Mouse (Mus musculus) induced T-regulatory cell, adult 2 months (primary cell): ENCODE measurements around the gene Spaca6.
"Not testable (repeated sequence)": the region's sequence is repeated elsewhere in the genome, so short reads cannot be mapped to it uniquely, and the experiment has no call there.

Experiments used
- DNase-seq: peaks from one replicate; pipeline ENCODE4 v3.0.0-alpha.2; 2012; ENCODE audit warnings: low read depth

Gene Spaca6

DNA sequence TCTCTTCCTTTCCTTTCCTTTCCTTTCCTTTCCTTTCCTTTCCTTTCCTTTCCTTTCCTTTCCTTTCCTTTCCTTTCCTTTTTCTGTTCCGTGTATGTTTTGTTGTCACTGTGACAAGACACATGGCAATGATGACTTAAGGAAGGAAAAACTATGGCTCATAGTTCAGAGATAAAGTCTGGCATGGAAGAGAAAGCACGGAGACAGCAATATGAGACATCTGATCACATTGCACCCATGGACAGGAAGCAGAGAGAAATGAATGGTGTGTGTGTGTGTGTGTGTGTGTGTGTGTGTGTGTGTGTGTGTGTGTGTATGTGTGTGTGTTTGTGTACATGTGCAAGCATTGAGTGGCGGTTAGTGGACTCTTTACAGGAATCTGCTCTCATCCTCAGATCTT, 17.6 kb downstream of the Spaca6 start:
- DNase-seq, result not testable (repeated sequence)

DNA sequence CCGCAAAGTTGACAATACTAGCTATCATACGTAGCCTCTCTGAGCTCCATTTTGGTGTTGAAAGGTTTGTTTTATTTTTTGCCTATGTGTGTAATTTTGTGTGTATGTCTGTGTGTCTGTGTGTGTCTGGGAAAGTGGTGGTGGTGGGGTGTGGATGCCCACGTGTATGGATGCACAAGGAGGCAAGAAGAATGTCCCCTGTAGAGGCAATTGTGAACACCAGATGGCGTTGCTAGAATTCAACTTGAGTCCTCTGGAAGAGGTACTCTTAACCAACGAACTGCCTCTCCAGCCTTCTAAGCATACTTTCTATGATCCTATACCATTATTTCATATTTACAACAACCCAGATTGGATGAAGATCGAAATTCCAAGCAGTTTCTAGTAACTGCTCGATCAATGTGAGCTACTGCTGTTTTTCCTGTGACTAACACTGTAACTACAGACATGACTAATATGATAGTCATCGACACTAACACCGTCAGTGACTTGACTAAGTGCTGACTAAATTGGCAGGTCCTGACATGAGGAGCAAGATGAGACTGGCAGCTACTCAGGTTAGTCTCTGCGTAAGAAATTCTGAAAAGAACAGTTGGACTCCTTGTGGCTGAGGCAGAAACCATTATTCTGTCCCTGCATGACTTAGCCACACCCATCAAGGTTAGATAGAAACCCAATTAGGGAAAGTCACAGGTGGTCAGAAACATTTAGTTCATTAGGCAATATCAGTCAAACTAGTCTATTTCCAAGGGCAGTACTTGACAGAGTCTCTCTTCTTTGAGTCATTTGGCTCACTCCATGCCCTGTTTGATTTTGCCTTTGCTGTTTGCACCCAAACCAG, 18.4 kb downstream of the Spaca6 start:
- DNase-seq, result peak; percentile 56

DNA sequence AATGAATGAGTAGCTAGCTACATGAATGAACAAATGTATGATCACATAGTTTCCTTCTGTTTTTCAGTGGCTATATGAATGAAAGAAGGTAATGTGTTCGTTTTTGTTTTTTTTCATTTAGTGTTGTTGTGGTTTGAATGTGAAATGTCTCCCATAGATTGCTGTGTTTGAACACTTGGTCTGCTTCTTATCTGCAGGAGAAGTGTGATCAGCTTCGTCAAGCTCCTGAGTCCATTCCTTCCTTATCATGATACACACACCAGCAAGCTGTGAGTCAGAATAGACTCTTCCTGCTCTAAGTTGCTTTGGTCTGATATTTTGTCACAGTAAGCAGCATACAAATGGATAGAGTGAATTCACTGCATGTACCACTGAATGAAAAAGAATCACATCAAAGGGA, 22.0 kb downstream of the Spaca6 start:
- DNase-seq, result no peak

DNA sequence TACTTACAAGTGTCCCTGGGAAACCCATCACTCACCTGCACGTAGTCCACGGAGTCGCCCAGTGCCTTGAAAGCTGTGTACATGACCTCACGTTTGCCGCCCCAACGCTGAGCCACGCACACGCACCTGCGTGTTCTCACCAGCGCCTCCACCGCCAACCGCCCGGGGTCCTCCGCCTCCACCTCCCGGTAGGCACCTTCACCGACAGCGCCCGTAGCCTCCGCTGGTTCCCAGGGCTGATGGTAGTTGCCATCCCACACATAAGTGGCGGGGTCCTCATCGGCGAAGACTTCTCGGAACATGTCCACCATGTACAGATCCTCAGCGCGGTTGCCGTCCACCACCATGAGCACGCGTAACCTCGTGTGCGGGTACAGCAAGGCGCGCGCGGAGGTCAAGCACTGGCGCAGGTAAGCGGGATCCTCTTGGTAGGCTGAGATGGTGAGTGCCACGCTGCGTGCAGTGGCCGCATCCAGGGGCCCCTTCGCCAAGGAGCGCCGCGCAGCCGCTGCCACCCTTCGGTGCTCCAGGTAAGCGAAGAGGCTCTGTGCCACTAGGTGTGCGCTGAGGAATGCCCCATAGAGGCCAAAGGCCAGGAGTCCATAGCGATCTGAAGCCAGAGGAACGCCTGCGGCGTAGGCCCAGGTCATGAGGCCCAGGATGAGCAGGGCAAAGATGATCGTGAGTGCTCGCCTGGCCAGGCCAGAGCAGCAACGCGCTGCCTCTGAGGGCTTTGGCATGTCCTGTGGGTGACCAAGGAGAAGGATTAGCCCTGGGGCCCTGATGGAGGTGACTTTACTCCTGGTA, 23.2 kb downstream of the Spaca6 start:
- no peak for DNase-seq

DNA sequence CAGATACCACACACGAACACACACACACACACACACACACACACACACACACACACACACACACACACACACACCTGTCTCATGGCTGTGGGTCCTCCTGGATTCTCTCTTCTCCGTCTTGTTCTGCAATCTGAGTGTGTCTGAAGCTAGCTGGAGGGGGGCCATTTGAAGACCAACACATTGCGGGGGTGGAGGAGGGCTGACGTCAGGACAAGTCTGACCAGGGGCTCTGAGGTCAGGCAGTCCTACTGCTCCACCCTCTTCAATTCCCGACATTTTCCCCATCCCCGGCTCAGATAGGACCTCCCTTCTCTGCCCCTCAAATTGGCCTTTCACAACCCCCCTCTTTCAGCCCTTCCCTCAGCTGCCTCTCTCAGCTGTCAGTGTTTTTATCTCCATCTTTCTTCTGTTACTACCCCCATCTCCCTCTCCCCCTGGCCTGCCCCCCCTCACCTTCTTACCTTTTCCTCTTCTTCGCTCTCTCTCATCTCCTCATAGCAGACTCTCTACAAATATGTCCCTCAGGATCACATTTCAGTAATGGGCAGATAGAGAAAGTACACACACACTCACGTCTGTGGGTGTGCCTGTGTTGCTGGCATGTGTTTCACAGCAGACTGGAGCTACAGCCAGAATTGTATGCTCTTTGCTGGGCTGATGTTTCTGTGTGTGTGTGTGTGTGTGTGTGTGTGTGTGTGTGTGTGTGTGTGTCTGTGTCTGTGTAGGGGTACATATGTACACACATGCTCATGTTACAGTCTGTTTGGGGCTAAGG, 28.3 kb downstream of the Spaca6 start, which contains the start of gene Has1:
TSS of gene Has1 (minus strand) at position 142 of the 775 bp plus-strand sequence.
- DNase-seq, result no peak

DNA sequence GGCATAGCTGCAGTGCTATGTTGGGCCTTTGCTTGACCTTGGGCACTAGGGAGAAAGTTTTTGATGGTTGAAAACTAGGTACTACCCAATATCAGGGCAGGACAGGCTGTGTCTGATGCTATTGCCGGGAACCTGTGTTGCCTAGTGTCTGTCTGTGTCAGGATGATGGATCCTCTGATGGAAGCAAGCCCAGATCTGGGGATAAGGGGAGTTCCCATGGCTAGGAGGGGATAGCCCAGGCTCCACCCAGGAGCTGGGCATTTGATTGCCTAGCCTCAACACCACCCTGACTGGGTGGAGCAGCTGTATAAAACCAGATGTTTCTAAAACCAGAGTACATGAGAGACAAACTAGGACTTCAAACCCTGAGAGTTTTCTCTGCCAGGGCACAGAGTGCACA, 29.7 kb downstream of the Spaca6 start:
- no peak for DNase-seq

GRCm38 (mm10) chr17:17857446-17857845, 30.5 kb downstream of the Spaca6 start:
- DNase-seq, result no peak

GRCm38 (mm10) chr17:17860110-17860509, 33.2 kb downstream of the Spaca6 start:
- no peak for DNase-seq

- no peak for DNase-seq
Observed at GRCm38 (mm10) chr17:17862360-17862759, 35.4 kb downstream of the Spaca6 start.

- no peak for DNase-seq
Observed at GRCm38 (mm10) chr17:17865168-17865567, 38.2 kb downstream of the Spaca6 start.

DNA sequence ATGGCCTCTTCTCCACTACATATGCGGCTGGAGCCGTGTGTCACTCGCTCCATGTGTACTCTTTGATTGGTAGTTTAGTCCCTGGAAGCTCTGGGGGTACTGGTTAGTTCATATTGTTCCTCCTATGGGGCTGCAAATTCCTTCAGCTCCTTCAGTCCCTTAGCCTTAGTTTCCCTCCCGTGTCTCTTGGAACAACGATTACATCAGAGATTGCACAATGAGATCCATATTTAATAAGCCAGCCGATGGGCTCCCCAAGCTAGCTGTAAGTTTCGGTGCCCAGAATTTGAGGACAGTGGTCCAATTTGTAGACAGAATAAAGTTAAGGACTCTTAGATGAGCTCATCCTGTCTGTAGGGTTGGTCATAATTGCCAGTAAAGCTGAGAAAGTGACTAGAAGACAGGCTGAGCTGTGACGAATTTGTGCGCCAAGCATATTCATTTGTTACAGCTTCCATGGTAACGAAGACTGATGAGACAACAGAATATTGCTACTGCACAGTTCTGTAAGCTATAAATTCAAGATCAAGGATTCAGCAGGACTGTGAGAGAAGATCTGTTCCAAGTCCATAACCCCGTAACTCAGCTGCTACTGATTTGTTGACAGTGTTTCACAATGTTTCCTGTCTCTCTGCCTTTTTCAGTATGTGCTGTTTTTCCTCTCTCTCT, 40.0 kb downstream of the Spaca6 start:
- no peak for DNase-seq

DNA sequence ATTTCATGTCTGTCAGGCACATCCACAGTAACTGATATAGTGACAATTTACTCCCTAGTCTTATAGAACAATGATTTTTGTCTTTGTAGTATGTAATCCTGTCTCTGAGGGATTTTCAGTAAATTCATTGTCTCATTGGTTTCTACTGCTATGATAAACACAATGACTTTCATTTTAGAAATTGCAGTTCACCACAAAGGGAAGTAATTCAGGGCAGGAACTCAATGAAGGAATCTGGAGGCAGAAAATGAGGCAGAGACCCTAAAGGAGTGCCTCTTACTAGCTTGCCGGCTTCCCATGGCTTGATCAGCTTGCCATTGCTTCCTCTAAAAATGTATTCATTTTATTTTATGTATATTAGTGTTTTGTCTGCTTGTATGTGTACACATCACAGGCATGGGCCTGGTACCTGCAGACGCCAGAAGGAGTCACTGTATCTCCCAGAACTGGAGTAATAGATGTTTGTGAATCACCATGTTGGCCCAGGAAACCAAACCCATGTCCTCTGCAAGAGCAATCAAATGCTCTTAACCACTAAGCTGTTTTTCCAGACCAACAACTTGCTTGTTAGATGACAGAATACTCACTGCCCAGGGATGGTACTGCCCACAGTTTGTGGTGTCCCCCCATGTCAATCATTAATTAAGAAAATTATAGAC, 44.1 kb downstream of the Spaca6 start:
- no peak for DNase-seq

GRCm38 (mm10) chr17:17871697-17872096, 44.7 kb downstream of the Spaca6 start:
- DNase-seq, result no peak

DNA sequence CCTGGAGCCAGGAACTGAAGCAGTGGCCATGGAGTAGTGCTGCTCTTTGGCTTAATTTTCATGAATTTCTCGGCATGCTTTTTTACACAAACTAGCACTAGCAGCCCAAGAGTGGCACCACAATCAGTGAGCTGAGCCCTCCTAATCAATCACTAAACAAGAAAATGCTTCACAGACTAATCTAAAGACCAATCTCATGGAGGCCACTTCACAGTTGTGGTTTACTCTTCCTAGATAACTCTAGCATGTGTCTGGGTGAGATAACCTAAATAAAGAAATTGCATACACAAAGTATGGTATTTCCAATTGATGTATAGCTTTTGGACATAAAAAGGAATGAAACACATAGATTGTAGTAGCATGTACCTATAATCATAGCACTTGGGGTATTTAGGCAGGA, 52.4 kb downstream of the Spaca6 start:
- DNase-seq, result no peak

DNA sequence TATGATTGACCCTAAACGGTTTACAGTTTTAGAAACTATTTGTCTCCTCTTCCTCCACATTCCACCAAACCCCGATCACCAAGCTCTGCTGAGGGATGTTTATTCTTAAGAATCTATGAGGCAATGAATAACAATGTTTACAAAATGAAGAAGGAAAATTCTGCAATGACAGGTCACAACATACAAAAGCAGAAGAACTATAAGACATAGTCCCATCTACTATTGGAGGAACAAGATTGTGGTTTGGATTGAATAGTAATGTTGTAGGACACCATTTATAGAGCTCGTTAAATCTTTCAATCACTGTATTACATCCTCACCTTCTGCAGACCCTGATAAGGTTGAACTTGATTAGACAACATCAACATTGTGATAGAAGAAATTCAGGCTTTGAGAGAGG, 55.7 kb downstream of the Spaca6 start:
- DNase-seq, result no peak

DNA sequence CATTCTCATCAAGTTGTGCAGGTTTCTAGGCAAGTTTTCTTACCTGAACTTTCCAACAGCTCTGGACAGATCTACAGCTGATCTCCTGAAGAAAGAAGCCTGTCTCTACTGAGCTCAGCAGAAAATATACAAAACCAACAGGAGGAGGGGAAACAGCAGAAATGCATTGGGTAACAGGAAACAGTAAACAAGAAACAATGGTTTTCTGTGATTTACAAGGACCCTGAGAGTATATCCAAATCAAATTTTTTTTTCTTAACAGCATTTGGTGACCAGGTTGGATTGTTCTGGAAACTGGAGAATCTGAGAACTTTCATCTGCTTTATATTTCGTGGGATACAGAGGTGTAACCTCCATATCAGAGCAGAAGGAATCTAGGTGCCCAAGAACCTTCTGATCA, 56.9 kb downstream of the Spaca6 start, which contains the start of gene Fpr1:
TSS of gene Fpr1 (minus strand) at position 101 of the 400 bp plus-strand sequence.
- no peak for DNase-seq

DNA sequence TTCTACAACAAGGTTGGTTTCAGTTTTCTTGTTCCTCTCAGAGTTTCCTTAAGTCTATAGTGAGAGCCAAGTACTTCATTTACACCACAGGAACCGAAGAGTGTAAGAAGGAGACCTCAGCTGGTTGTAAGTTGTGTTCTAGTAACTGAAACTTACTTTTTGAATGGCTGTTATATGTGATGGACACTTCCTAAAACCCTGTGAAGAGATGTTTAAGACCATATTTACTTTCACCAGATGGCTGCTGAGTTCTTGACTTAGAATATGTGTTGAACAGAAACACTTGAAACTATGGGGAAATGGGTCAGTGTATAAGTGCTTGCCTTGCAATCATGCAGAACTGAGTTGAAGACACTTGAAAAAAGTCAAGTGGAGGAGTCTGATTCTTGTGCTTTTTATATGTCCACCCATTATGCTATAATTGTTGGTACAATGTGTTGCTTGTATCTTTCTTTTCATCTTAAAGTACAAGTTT, 60.9 kb downstream of the Spaca6 start, which contains the start of the genes Fpr2 and Fpr3:
TSS of gene Fpr2 (plus strand) at position 51 of the 475 bp plus-strand sequence.
TSS of gene Fpr3 (plus strand) at position 79 of the 475 bp plus-strand sequence.
- DNase-seq, result no peak

DNA sequence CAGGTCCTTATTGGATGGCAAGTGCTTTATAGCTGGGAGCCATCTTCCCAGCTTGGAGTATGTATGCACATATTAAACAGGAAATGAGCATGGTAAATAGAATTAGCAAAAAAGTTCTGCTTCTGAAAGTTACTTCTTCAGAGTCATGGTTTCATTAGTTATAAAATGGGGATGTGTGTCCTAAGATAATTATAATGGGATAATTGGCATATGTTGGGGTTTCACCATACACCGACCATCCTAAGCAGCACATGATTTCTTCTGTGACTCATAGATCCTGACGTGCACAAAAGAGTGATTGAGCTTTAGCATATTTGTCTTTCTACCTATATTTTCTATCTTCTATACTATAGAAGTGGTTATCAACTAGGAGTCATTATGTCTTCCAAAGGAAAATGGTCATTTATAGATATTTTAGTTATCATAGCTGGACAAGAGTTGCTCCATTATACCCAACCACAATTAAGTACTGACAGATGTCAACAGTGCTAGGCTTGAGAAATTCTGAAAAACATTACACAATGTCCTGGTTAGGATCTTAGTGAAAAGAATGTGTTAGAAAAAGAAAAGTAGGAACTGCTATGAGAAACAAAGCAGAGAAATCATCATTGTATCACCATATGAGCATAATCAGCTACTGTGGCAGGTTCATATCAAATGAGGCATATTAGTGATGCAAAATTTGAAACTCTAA, 62.9 kb downstream of the Spaca6 start:
- no peak for DNase-seq
